Mouse (Mus musculus) kidney, adult 9 months (tissue): Measurements from ENCODE around the gene Efcab10.

ENCODE experiments used
- DNase-seq: peaks from one replicate; pipeline ENCODE4 v3.0.0; 2022

Efcab10 gene

GRCm38 (mm10) chr12:33394804-33395623 lies at the start of gene Efcab10:
Efcab10 (plus strand) TSS chr12:33394854.
- DNase-seq = peak; percentile 12

- DNase-seq = no peak
Observed at GRCm38 (mm10) chr12:33344970-33345772, 49.5 kb upstream of the Efcab10 start.

GRCm38 (mm10) chr12:33345773-33346435 lies 48.8 kb upstream of the Efcab10 start:
- DNase-seq = no peak

GRCm38 (mm10) chr12:33352671-33353070 lies 42.0 kb upstream of the Efcab10 start:
- DNase-seq = no peak

GRCm38 (mm10) chr12:33358345-33358744 lies 36.3 kb upstream of the Efcab10 start:
- DNase-seq = no peak

- no peak for DNase-seq
Observed at GRCm38 (mm10) chr12:33359209-33359608, 35.4 kb upstream of the Efcab10 start.

- DNase-seq = no peak
Observed at GRCm38 (mm10) chr12:33359878-33360482, 34.7 kb upstream of the Efcab10 start.

GRCm38 (mm10) chr12:33360729-33361128 lies 33.9 kb upstream of the Efcab10 start:
- peak; percentile 42 for DNase-seq

GRCm38 (mm10) chr12:33364511-33364910 lies 30.1 kb upstream of the Efcab10 start:
- DNase-seq = no peak

- no peak for DNase-seq
Observed at GRCm38 (mm10) chr12:33365133-33365532, 29.5 kb upstream of the Efcab10 start.

GRCm38 (mm10) chr12:33369555-33369954 lies 25.1 kb upstream of the Efcab10 start:
- no peak for DNase-seq

GRCm38 (mm10) chr12:33379624-33380445 lies 14.8 kb upstream of the Efcab10 start:
- peak; percentile 89 for DNase-seq

GRCm38 (mm10) chr12:33388842-33389241 lies 5.8 kb upstream of the Efcab10 start:
- DNase-seq = peak; percentile 80

- DNase-seq = no peak
Observed at GRCm38 (mm10) chr12:33390844-33391560, 3.7 kb upstream of the Efcab10 start.

GRCm38 (mm10) chr12:33403265-33403693 lies 8.6 kb downstream of the Efcab10 start:
- DNase-seq = no peak

- no peak for DNase-seq
Observed at GRCm38 (mm10) chr12:33404996-33405395, 10.3 kb downstream of the Efcab10 start.

- no peak for DNase-seq
Observed at GRCm38 (mm10) chr12:33405398-33406026, 10.9 kb downstream of the Efcab10 start.

- no peak for DNase-seq
Observed at GRCm38 (mm10) chr12:33411580-33412151, 17.0 kb downstream of the Efcab10 start.

GRCm38 (mm10) chr12:33424329-33424728 lies 29.7 kb downstream of the Efcab10 start:
- DNase-seq = peak; percentile 47

GRCm38 (mm10) chr12:33427293-33427692 lies 32.6 kb downstream of the Efcab10 start:
- DNase-seq = no peak
